Mouse (Mus musculus): ENCODE results near the gene B4gat1. TPM values are rescaled to one million over a fixed set of nuclear protein-coding genes. Genes with fewer than 3 reads are reported as not detected.

The B4gat1 gene
- polyA plus RNA-seq (2015; fragmentation: Nextera tagmentation; extraction: Ambion mirVana): 47.6 and 49.4 TPM in 2 replicates

DNA sequence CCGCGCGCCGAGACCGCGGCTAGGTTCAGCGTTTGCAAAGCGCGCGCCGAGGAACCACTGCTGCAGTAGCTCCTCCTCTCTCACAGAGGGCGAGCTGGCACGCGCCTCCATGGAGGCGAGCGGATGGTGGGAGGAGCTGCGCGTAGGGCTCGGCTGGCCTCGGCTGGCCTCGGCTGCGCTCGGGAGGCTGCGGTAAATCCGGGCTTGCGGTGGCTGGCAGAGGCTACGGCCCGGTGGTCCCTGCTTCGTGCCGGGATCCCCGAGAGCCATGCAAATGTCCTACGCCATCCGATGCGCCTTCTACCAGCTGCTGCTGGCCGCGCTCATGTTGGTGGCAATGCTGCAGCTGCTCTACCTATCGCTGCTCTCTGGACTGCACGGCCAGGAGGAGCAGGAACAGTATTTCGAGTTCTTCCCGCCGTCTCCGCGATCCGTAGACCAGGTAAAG is at the start of gene B4gat1, which contains the start of gene AC124502.3:
B4gat1 (plus strand) TSS at position 118 of the 448 bp plus-strand sequence.
AC124502.3 (plus strand) TSS at position 183 of the 448 bp plus-strand sequence.
- peaks cover 25% of the 10 kb centered on the region for H3K4me1 ChIP-seq (replicated peaks; ENCODE audit: control insufficient read depth, insufficient read depth, low read length)
- ATAC-seq (ENCODE audit: low read depth): peak; percentile 94
- H3K4me2 ChIP-seq (ENCODE audit: low read depth, low read length): peak within 1 kb of the TSS; percentile 99
- H3K27ac ChIP-seq (ENCODE audit: low read length): peak within 1 kb of the TSS; percentile 82
- no peaks in the 10 kb centered on the region for H3K9me3 ChIP-seq (ENCODE audit: control insufficient read depth, low read length)
- under 1% methylated on average over 43 of the region's 44 CpGs for WGBS
- H3K4me3 ChIP-seq (ENCODE audit: low read length): peak within 1 kb of the TSS; percentile 97
- no peaks in the 10 kb centered on the region for H3K27me3 ChIP-seq (ENCODE audit: control insufficient read depth, insufficient read depth, low read depth, low read length)
- H3K36me3 ChIP-seq (ENCODE audit: control insufficient read depth, insufficient read depth, low read length): no peaks in the 10 kb centered on the region
- H3K9ac ChIP-seq (ENCODE audit: low read length): peak within 1 kb of the TSS; percentile 96

DNA sequence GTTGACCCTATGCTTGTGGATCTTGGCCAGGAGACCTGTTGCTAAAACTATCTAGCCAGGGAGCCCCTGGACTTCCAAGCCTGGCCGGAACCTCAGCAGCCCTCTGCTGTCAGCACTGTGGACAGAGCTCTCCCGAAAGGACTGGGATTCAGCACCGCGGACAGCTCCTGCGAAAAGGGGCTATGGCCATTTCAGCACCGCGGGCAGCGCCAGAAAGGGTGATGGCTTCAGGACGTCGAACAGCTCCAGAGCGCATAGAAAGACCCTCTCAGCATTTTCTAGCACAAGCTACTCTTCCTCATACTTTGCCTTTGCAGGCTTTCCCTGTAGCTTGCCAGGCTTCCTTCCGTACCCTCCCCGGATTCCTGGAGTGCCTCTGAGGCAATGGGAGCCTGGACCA is 49.6 kb upstream of the B4gat1 start:
- ATAC-seq (ENCODE audit: low read depth): peak; percentile 74
- no peak overlapping the region for H3K9ac ChIP-seq (ENCODE audit: low read length)
- 3% methylated on average over 13 of the region's 13 CpGs for WGBS

DNA sequence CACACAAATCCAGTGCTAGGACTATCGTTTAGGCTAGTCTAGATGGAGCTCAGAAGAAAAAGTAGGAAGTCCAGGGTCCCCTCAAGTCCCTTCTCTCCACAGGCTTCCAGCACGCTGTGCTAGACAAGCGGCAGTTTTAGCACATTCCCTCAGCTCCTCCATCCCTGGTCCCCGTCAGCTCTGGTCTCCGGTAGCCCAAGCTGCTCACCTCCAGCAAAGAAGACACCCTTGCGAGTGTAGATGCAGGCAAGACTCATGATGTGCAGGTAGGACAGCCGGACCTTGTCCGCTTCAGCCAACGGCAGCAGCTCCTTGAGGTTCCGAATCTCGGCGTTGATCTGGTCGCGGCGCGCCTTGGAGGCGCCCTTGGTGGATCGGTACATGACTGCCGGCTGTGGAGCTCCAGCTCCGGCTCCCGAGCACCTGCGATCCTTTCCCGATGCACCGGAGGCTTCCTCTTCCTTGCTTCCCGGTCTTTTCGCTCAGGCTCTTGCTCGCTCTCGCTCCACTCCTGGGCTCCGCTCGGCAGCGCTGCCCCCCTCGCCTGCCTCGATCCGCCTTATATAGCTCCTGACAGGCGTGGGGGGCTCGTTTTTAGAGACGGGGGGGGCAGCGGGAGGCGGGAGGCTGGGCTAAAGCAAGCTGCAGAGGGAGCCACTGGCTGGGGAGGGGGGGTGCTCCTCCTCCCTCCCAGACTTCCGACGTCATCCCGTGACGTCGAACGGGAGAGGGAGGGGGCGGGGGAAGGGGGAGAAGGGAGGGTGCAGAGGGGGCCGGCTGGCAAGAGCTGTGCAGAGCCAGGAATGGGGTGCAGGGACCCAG is 49.0 kb upstream of the B4gat1 start:
- H3K4me2 ChIP-seq (ENCODE audit: low read depth, low read length): no peak overlapping the region
- 23% methylated on average over 45 of the region's 47 CpGs for WGBS
- H3K4me3 ChIP-seq (ENCODE audit: low read length): no peak overlapping the region
- H3K27me3 ChIP-seq (ENCODE audit: control insufficient read depth, insufficient read depth, low read depth, low read length): peaks cover 23% of the 10 kb centered on the region
- H3K27ac ChIP-seq (ENCODE audit: low read length): no peak overlapping the region
- no peaks in the 10 kb centered on the region for H3K9me3 ChIP-seq (ENCODE audit: control insufficient read depth, low read length)
- H3K36me3 ChIP-seq (ENCODE audit: control insufficient read depth, insufficient read depth, low read length): no peaks in the 10 kb centered on the region
- no peak for ATAC-seq (ENCODE audit: low read depth)
- no peak overlapping the region for H3K9ac ChIP-seq (ENCODE audit: low read length)
- no peaks in the 10 kb centered on the region for H3K4me1 ChIP-seq (replicated peaks; ENCODE audit: control insufficient read depth, insufficient read depth, low read length)

More for the DNA sequence above, 49.6 kb upstream of the B4gat1 start:
- no peaks in the 10 kb centered on the region for H3K9me3 ChIP-seq (ENCODE audit: control insufficient read depth, low read length)
- H3K4me3 ChIP-seq (ENCODE audit: low read length): no peak overlapping the region
- H3K27ac ChIP-seq (ENCODE audit: low read length): no peak overlapping the region
- peaks cover 23% of the 10 kb centered on the region for H3K27me3 ChIP-seq (ENCODE audit: control insufficient read depth, insufficient read depth, low read depth, low read length)
- no peak overlapping the region for H3K4me2 ChIP-seq (ENCODE audit: low read depth, low read length)
- H3K4me1 ChIP-seq (replicated peaks; ENCODE audit: control insufficient read depth, insufficient read depth, low read length): no peaks in the 10 kb centered on the region
- H3K36me3 ChIP-seq (ENCODE audit: control insufficient read depth, insufficient read depth, low read length): no peaks in the 10 kb centered on the region

DNA sequence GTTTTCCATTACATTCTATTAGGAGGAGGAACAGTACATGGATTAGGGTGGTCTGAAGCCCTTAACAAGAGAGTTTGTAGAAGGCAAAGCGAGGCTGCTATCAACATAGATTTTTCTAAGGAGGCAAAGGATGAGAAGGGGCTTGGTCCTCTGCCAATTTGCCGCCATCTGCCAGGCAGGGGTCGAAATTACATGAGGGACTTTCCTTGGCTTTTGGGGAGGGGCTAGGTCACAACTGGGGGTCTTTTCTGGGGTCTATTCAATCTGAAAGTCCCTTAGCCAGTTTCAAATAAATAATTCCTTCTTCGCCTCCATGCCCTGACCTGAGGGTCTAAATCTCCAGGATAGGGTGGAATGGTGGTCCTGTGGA is 48.4 kb upstream of the B4gat1 start, which contains the start of gene Npas4:
Npas4 (minus strand) TSS at position 61 of the 370 bp plus-strand sequence.
- Histone ChIP-seq H3K4me2 (ENCODE audit: low read depth, low read length) (no peak within 1 kb of the TSS), H3K36me3 (ENCODE audit: control insufficient read depth, insufficient read depth, low read length) (no peaks in the 10 kb centered on the region), H3K9ac (ENCODE audit: low read length) (no peak within 1 kb of the TSS), H3K9me3 (ENCODE audit: control insufficient read depth, low read length) (no peaks in the 10 kb centered on the region), H3K27me3 (ENCODE audit: control insufficient read depth, insufficient read depth, low read depth, low read length) (peaks cover 23% of the 10 kb centered on the region), H3K4me3 (ENCODE audit: low read length) (no peak within 1 kb of the TSS), H3K4me1 (replicated peaks; ENCODE audit: control insufficient read depth, insufficient read depth, low read length) (no peaks in the 10 kb centered on the region), H3K27ac (ENCODE audit: low read length) (no peak within 1 kb of the TSS)
- WGBS: 21% methylated on average over 4 of the region's 4 CpGs
- ATAC-seq (ENCODE audit: low read depth): no peak

DNA sequence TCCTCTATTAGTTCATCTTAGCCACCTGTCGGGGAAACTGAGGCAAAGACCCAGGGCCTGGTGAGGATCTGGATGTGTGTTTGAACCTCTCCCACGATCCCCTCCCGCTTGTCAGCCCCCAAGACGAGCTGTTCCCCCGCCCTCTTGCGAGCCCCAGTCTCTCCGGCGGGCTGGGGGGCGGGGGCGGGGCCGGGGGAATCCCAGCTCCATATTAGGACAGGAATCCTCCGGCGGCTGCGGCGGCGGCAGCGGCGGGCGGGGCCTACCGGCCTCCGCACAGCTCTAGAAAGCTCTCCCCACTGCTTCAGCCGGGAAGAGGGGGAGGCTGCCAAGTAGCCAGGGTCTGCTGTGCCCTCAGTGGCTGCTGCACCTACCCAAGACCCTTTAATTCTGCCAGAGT is 47.9 kb upstream of the B4gat1 start:
- Histone ChIP-seq H3K4me2 (ENCODE audit: low read depth, low read length) (no peak overlapping the region), H3K9ac (ENCODE audit: low read length) (no peak overlapping the region), H3K27ac (ENCODE audit: low read length) (no peak overlapping the region), H3K36me3 (ENCODE audit: control insufficient read depth, insufficient read depth, low read length) (no peaks in the 10 kb centered on the region), H3K27me3 (ENCODE audit: control insufficient read depth, insufficient read depth, low read depth, low read length) (peaks cover 23% of the 10 kb centered on the region), H3K9me3 (ENCODE audit: control insufficient read depth, low read length) (no peaks in the 10 kb centered on the region), H3K4me3 (ENCODE audit: low read length) (no peak overlapping the region), H3K4me1 (replicated peaks; ENCODE audit: control insufficient read depth, insufficient read depth, low read length) (no peaks in the 10 kb centered on the region)
- 1% methylated on average over 12 of the region's 22 CpGs for WGBS
- ATAC-seq (ENCODE audit: low read depth): no peak

DNA sequence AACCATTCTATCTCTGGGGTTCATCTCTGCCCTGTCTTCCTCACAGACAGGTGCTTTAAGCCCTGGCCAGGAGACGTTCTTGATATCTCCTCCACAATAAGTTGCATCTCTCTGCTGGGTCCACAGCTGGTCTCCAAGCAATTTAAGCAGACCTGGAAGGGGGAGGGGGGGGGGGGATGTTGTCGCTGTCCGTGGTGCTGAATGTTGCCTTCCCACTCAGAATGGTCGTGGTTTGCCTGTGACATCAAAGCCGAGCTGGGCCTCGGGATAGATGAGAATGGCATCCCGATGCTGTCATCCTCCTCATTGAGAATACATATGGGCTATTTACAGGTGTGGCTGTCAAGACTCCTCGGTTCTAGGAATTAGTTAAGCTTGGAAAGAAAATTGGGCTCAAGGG is 46.3 kb upstream of the B4gat1 start:
- no peak overlapping the region for H3K9ac ChIP-seq (ENCODE audit: low read length)
- no peaks in the 10 kb centered on the region for H3K36me3 ChIP-seq (ENCODE audit: control insufficient read depth, insufficient read depth, low read length)
- H3K4me2 ChIP-seq (ENCODE audit: low read depth, low read length): no peak overlapping the region
- no peak for ATAC-seq (ENCODE audit: low read depth)
- 13% methylated on average over 8 of the region's 8 CpGs for WGBS
- no peak overlapping the region for H3K27ac ChIP-seq (ENCODE audit: low read length)
- H3K4me1 ChIP-seq (replicated peaks; ENCODE audit: control insufficient read depth, insufficient read depth, low read length): no peaks in the 10 kb centered on the region
- H3K4me3 ChIP-seq (ENCODE audit: low read length): no peak overlapping the region
- no peaks in the 10 kb centered on the region for H3K9me3 ChIP-seq (ENCODE audit: control insufficient read depth, low read length)
- peaks cover 23% of the 10 kb centered on the region for H3K27me3 ChIP-seq (ENCODE audit: control insufficient read depth, insufficient read depth, low read depth, low read length)

DNA sequence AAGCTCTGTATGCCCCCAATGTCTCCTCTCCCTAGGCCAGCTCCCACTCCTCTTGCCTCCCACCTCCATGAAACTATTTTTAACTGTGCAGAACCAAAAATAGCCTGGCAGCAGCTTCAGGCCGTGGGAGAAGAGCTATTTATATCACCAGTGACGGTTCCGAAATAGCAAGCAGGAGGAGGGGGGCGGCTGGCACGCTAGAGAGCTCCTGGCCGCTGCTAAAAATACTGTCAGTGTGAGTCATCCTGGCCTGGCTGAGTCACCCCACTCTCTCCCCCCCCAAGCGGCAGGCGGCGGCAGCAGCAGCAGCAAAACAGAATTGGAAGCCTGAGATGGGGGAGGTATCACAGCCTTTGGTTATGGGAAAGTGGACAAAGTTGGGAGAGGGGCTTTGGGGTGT is 45.7 kb upstream of the B4gat1 start:
- H3K4me1 ChIP-seq (replicated peaks; ENCODE audit: control insufficient read depth, insufficient read depth, low read length): no peaks in the 10 kb centered on the region
- H3K27me3 ChIP-seq (ENCODE audit: control insufficient read depth, insufficient read depth, low read depth, low read length): peaks cover 23% of the 10 kb centered on the region
- peak; percentile 81 for ATAC-seq (ENCODE audit: low read depth)
- H3K36me3 ChIP-seq (ENCODE audit: control insufficient read depth, insufficient read depth, low read length): no peaks in the 10 kb centered on the region
- H3K9me3 ChIP-seq (ENCODE audit: control insufficient read depth, low read length): no peaks in the 10 kb centered on the region
- no peak overlapping the region for H3K27ac ChIP-seq (ENCODE audit: low read length)
- no peak overlapping the region for H3K4me3 ChIP-seq (ENCODE audit: low read length)
- WGBS: 5% methylated on average over 9 of the region's 9 CpGs
- H3K9ac ChIP-seq (ENCODE audit: low read length): no peak overlapping the region
- H3K4me2 ChIP-seq (ENCODE audit: low read depth, low read length): no peak overlapping the region

DNA sequence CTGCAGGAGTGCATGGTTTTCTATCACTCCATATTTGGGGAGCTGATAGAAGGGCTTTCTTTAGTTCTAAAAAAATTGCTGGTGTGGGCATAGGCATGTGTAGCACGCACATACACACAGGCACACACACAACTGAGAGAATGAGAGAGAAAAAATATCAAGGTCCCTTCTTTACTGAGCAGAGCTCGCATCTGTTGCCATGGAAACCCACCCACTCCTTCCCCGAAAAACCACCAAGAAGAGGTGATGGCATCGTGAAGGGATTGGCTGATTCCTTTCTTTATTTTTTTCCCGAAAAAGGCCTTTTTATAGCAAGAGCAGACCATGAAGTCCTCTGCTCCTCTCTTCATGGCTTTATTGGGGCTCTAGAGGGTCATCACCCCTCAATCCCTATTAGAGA is 44.6 kb upstream of the B4gat1 start:
- whole genome bisulfite sequencing: 44% methylated on average over 5 of the region's 5 CpGs

DNA sequence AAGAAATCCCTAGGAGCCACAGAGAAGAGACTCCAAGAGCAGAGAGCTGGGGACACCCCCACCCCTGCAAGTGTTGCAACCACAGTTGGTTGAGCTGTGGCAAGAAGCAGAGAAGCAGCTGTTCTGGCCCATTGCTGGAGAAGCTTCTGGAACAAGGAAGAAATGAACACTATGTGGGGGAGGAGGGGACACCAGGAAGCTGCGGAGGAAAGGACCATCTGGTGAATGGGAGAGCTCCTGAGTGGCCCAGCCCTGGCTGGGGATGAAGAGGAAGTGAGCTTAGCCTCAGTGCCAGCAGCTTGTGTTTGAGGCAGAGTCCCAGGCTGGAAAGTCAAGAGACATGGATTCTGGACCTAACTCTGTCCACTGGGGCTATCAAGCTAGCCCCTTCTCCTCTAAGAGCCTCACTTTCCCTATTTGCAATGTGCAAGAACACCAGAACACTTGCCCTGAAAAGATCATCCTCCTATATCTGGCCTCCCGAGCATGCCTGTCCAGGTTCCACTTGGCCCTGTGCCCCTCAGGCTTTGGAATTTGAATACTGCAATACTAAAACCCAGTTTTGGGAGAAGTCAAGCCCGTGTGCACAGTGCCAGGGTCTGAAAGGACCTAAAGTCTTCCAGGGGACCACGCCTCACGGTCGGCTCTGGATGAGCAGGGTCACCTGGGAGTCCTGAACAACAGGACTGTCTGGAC is 39.0 kb upstream of the B4gat1 start:
- Histone ChIP-seq H3K9ac (ENCODE audit: low read length) (no peak overlapping the region), H3K4me3 (ENCODE audit: low read length) (no peak overlapping the region), H3K4me1 (replicated peaks; ENCODE audit: control insufficient read depth, insufficient read depth, low read length) (peaks cover 8% of the 10 kb centered on the region), H3K27ac (ENCODE audit: low read length) (no peak overlapping the region), H3K27me3 (ENCODE audit: control insufficient read depth, insufficient read depth, low read depth, low read length) (no peaks in the 10 kb centered on the region), H3K36me3 (ENCODE audit: control insufficient read depth, insufficient read depth, low read length) (no peaks in the 10 kb centered on the region), H3K4me2 (ENCODE audit: low read depth, low read length) (no peak overlapping the region), H3K9me3 (ENCODE audit: control insufficient read depth, low read length) (no peaks in the 10 kb centered on the region)
- 56% methylated on average over 6 of the region's 6 CpGs for WGBS
- ATAC-seq (ENCODE audit: low read depth): no peak

More for the DNA sequence above, 44.6 kb upstream of the B4gat1 start:
- H3K27me3 ChIP-seq (ENCODE audit: control insufficient read depth, insufficient read depth, low read depth, low read length): peaks cover 23% of the 10 kb centered on the region
- no peaks in the 10 kb centered on the region for H3K4me1 ChIP-seq (replicated peaks; ENCODE audit: control insufficient read depth, insufficient read depth, low read length)
- no peak overlapping the region for H3K27ac ChIP-seq (ENCODE audit: low read length)
- H3K9me3 ChIP-seq (ENCODE audit: control insufficient read depth, low read length): no peaks in the 10 kb centered on the region
- no peaks in the 10 kb centered on the region for H3K36me3 ChIP-seq (ENCODE audit: control insufficient read depth, insufficient read depth, low read length)
- no peak overlapping the region for H3K4me3 ChIP-seq (ENCODE audit: low read length)
- no peak overlapping the region for H3K4me2 ChIP-seq (ENCODE audit: low read depth, low read length)
- H3K9ac ChIP-seq (ENCODE audit: low read length): no peak overlapping the region
- no peak for ATAC-seq (ENCODE audit: low read depth)

All from lung, embryonic 16.5 days (tissue).